12 mouse cellular contexts compared by ENCODE assay signal in the genomic region with DNA sequence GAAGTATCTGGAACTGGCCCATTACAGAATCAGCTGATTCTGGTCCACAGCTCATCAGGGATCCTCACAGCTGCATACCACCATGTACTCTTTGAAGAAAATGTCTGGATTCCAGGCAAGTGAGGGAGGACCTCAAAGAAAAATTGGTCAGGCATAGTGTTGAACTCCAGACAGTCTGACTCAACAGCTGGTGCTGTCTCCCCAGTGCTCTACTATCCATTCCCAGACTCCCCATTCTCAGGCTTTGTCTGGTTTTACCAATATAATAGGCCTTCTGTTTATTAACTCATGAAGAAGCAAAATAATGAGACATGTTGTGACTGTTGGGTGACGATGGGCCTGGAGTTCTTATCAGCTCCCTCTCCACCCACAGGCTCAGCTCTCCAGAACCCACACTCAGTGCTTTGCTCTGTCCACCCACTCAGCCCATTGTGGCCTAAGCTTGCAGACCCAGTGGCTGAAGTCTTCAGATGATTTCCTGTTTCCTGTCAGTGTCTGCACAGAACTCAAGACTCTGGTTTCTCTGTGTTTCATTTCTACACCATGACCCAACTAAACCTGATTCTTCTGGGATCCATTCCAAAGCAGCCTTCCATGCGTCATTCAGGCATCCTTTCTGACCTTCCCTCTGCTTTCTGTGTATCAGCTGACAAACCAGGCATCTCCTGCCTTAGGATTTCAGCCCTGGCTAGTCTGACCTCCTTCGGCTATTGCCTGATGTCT.
DNase-seq lines count a peak whose midpoint lies in the region; ATAC-seq and TF ChIP-seq lines count a peak whose summit lies in the region.
"Had no signal": no experiment of that assay in that cellular context is flagged by ENCODE, and none has a peak within 500 bp of the region (broad histone marks: within the 10 kb centered on the region; RNA-seq: fewer than 3 reads in every experiment).

No protein-coding gene starts in this region.

- H3K4me1 ChIP-seq in forebrain, postnatal 0 days (ENCODE audit: insufficient read depth) = no peaks in the 10 kb centered on the region
- H3K4me1 ChIP-seq: hindbrain, embryonic 15.5 days; liver, embryonic 15.5 days; neural tube, embryonic 12.5 days had no signal

- no peak for TF ChIP-seq CTCF in forebrain, postnatal 0 days (IDR thresholded peaks at IDR 0.05; ENCODE audit: low read depth)

- H3K9me3 ChIP-seq in forebrain, postnatal 0 days (ENCODE audit: low read length) = no peaks in the 10 kb centered on the region
- H3K9me3 ChIP-seq: hindbrain, embryonic 15.5 days; liver, embryonic 15.5 days; neural tube, embryonic 12.5 days had no signal

- no peak for ATAC-seq in forebrain, postnatal 0 days

- H3K27ac ChIP-seq in forebrain, postnatal 0 days (ENCODE audit: low read depth, low read length) = no peak overlapping the region
- H3K27ac ChIP-seq: hindbrain, embryonic 15.5 days; liver, embryonic 15.5 days; neural tube, embryonic 12.5 days had no signal

- H3K27me3 ChIP-seq in forebrain, postnatal 0 days (ENCODE audit: insufficient read depth, low read length) = no peaks in the 10 kb centered on the region
- H3K27me3 ChIP-seq: hindbrain, embryonic 15.5 days; liver, embryonic 15.5 days; neural tube, embryonic 12.5 days had no signal

- no peak overlapping the region for H3K4me3 ChIP-seq in forebrain, postnatal 0 days (ENCODE audit: low read depth, low read length)
- H3K4me3 ChIP-seq: hindbrain, embryonic 15.5 days; liver, embryonic 15.5 days; neural tube, embryonic 12.5 days had no signal

- 67% methylated on average over 3 of the region's 3 CpGs for WGBS in forebrain, postnatal 0 days

- H3K4me2 ChIP-seq in forebrain, postnatal 0 days (ENCODE audit: low read depth) = no peak overlapping the region
- H3K4me2 ChIP-seq: hindbrain, embryonic 15.5 days; liver, embryonic 15.5 days; neural tube, embryonic 12.5 days had no signal

- peak; percentile 30 for DNase-seq in layer of hippocampus, adult 9-10 months (ENCODE audit: low spot score)
- DNase-seq in layer of hippocampus, postnatal 36 days = no peak
- DNase-seq in adipocyte (ENCODE audit: low spot score) = peak; percentile 95
- peak; percentile 20 for DNase-seq in gonadal fat pad, adult 2 months (ENCODE audit: low read depth)
- peak; percentile 40 for DNase-seq in kidney, postnatal 10 days
- DNase-seq in spleen, postnatal 4 days (ENCODE audit: low spot score in 2 of 2) = no peak
- DNase-seq in forebrain, postnatal 0 days = no peak
- DNase-seq in thymus, postnatal 4 days = no peak
- DNase-seq: embryo, embryonic 11 days had no signal

- H3K36me3 ChIP-seq in forebrain, postnatal 0 days (ENCODE audit: insufficient read depth) = no peaks in the 10 kb centered on the region
- H3K36me3 ChIP-seq: hindbrain, embryonic 15.5 days; liver, embryonic 15.5 days; neural tube, embryonic 12.5 days had no signal

- no peak overlapping the region for H3K9ac ChIP-seq in forebrain, postnatal 0 days
- H3K9ac ChIP-seq: hindbrain, embryonic 15.5 days; liver, embryonic 15.5 days; neural tube, embryonic 12.5 days had no signal

Comparison
In these comparisons a context has a peak if more than half of its experiments do, and no peak if none do; other contexts are left out.
1. DNase-seq: peak in layer of hippocampus, adult 9-10 months (single experiment), adipocyte (single experiment), gonadal fat pad, adult 2 months (single experiment) and kidney, postnatal 10 days (single experiment); none in layer of hippocampus, postnatal 36 days (0 of 2), spleen, postnatal 4 days (0 of 2), forebrain, postnatal 0 days (single experiment) and thymus, postnatal 4 days (single experiment).